Mouse (Mus musculus): Measurements from ENCODE around the gene Smc4.
"Not testable (repeated sequence)": the region's sequence is repeated elsewhere in the genome, so short reads cannot be mapped to it uniquely, and the experiment has no call there.

Gene Smc4

GRCm38 (mm10) chr3:69017181-69017580, 12.6 kb downstream of the Smc4 start:
- DNase-seq (ENCODE audit: low read depth, low spot score) = no peak

- not testable (repeated sequence) for DNase-seq (ENCODE audit: low read depth, low spot score)
Measured at GRCm38 (mm10) chr3:69018635-69019034, 14.1 kb downstream of the Smc4 start.

DNA sequence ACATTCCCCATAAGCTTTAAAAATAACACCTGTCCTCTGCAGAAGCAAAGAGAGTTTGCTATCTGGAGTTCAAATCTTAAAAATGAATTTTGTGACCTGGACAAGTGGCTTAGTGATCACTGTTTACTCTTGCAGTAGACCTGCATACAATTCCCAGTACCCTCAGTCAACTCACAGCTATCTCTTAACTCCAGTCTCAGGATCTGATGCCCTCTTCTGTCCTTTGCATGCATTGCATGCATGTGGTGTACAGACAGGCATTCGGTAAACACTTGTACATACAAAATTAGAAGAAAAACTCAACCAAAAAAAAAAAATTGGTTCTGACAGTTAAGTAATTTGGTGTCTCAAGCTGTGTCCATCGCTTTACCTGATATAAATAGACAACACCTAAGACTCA, 15.7 kb downstream of the Smc4 start:
- peak; percentile 61 for DNase-seq (ENCODE audit: low read depth, low spot score)

DNA sequence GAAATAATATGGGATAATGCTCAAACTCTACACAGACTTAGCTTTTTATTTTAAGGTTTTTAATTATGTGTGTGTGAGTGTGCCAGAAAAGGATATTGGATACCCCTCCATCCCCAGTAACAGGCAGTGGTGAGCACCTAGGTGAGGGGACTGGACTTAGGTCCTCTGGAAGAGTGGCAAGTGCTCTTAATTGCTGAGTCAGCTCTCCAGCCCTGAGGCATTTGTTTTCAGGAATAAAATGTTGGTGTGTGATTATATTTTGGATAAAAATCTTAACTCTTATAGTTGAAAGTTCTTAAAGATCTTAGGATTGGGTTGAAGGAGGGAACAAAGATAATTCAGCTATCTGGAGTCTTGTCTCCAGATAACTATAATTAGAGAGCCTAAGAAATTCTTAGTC, 16.2 kb downstream of the Smc4 start:
- DNase-seq (ENCODE audit: low read depth, low spot score) = no peak

DNA sequence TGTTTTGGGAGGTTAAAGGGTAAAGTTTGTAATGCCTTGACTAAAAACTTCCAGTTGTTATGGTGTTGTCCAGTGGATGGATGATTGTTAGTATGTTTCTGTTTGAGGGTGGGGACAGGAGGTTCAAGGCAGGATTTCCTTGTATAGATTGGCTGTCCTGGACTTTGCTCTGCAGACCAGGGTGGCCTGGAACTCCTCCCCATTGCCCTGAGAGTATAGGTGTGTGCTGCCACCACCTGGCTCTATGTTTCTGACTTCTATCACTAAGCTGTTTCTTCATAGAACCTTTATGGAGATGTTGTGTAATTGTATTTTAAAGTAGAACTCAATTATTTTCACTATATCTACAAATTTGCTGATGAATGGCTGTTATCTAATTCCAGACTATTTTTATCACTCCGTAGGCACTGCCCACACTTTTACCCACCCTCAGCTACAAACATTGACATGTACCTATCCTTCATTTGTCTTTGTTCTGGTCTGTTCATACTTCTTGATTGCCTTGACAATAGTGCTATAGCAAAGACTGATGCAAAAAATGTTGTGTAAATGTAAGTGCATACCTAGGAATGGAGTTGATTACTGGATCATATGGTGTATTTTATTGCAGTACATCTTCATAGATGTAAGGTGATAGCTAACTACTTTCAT, 21.7 kb downstream of the Smc4 start:
- no peak for DNase-seq (ENCODE audit: low read depth, low spot score)

DNA sequence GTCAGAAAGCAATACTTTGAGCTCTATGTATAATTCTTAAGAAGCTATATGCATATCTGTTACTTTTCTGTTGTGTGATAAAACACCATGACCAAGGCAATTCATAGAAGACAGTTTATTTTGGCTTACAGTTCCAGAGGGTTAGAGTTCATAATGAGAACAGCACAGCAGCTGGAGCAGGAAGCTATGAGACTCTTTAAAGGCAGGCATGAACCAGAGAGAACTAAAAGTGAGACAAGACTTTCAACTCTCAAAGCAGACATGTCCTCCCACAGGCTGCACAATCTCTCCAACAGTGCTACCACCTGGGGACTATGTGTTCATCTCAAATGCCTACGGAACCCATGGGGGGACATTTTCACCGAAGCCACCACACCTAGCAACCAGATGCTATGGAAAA, 35.6 kb downstream of the Smc4 start:
- DNase-seq (ENCODE audit: low read depth, low spot score) = peak; percentile 56

DNA sequence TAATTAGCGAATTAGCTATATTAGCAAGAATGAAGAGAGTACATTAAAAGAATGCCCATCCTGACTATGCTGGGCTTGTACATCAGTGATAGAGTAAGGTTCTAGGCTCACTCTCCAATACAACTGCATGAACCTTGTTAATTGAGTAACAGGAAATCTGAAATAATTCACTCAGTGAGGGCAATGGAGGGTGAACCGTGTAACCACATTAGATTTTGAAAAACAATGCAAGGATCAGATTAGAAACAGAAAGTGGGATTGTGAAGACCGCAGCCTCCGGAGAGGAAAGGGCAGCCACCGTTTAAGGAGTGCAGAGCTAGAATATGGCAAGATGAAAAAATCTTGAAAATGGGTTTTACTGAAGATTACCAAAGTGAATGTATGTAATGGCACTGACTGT, 36.8 kb downstream of the Smc4 start:
- DNase-seq (ENCODE audit: low read depth, low spot score) = peak; percentile 68

DNA sequence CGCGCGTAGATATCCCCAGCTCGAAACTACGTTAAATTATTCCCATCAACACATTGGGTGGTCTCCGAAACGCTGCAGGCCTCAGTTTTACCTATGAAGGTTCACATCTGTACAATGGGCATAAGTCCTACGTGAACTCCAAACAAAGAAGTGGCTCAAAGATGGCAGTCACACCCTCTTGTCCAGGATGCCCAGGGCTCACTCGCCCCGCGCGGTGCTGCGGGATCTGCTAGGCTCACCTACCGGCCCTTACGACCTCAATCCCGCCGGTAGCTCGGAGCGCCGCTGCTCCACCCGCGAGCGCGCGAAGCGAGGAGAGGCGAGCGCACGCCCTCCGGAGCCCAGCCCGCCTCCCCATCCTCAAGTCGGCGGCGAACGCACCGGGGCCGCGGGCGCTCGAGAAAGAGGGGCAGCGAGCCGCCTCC, 39.6 kb downstream of the Smc4 start:
- peak; percentile 81 for DNase-seq (ENCODE audit: low read depth, low spot score)

GRCm38 (mm10) chr3:69044645-69045399, 40.3 kb downstream of the Smc4 start, which contains the start of gene Trim59:
Gene Trim59 (minus strand): TSS chr3:69044755.
- DNase-seq (ENCODE audit: low read depth, low spot score) = peak; percentile 95

DNA sequence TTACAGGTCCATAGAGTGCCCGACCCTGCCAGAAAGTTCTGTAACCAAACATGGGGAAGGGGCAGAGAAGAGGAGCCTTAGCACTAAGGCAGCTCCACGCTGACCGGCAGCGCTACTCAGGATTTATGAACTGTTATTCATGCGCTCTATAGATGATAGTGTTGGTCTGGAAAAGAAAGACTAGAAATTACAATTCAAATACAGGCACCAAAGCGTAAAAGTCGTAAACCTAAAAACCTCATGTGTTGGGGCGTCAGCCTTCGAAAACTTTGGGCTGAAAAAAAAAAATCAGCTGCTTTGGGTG, 40.8 kb downstream of the Smc4 start:
- DNase-seq (ENCODE audit: low read depth, low spot score) = no peak

- DNase-seq (ENCODE audit: low read depth, low spot score) = no peak
Measured at GRCm38 (mm10) chr3:69045750-69046149, 41.2 kb downstream of the Smc4 start.

DNA sequence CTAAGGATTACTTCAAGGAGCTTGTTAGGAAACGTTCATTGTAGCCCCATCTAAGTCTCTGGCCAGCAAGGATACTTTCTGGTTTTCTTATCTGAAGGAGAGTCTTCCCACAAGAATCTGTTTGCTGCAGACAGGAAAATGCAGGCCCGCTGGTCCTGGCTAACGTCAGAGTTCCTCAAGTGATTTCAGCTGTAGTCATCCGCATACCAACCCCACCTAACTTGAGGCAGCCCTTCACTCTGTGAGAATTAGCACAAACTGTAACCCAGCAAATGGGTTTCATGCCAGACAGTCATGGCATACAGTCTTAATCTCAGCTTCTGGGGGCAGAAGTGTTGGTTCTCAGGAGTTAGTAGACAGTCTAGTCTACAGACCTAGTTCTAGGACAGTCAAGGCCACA, 42.0 kb downstream of the Smc4 start:
- no peak for DNase-seq (ENCODE audit: low read depth, low spot score)

DNA sequence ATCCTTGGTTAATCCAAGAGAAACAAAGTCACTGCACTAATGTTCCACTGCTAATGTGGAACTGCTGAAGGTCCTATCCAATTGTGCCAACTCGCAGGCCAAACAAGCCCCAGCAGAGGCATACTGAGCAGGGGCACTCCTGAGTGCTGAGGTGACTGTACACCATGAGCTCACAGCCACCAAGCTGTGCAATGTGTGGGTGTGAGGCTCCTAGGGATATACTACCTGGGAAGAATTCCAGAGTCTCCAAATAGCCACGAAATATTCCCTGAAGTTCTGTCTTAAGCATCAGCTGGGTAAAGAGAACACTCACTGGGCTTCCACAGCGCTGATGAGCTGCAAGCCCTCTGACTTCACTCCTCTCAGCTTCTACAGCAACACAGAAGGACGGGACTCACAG, 43.1 kb downstream of the Smc4 start:
- DNase-seq (ENCODE audit: low read depth, low spot score) = no peak

- no peak for DNase-seq (ENCODE audit: low read depth, low spot score)
Measured at GRCm38 (mm10) chr3:69049011-69049410, 44.5 kb downstream of the Smc4 start.

- DNase-seq (ENCODE audit: low read depth, low spot score) = no peak
Measured at GRCm38 (mm10) chr3:69051894-69052293, 47.4 kb downstream of the Smc4 start.

- DNase-seq (ENCODE audit: low read depth, low spot score) = no peak
Measured at GRCm38 (mm10) chr3:69054760-69055432, 50.4 kb downstream of the Smc4 start.

GRCm38 (mm10) chr3:69055871-69056270, 51.3 kb downstream of the Smc4 start:
- no peak for DNase-seq (ENCODE audit: low read depth, low spot score)

- no peak for DNase-seq (ENCODE audit: low read depth, low spot score)
Measured at GRCm38 (mm10) chr3:69060672-69061071, 56.1 kb downstream of the Smc4 start.

GRCm38 (mm10) chr3:69062764-69063163, 58.2 kb downstream of the Smc4 start:
- DNase-seq (ENCODE audit: low read depth, low spot score) = peak; percentile 63

- peak; percentile 71 for DNase-seq (ENCODE audit: low read depth, low spot score)
Measured at GRCm38 (mm10) chr3:69064005-69064404, 59.5 kb downstream of the Smc4 start.
